In genomic region chr2:18055016-18055928, GRCm38 (mm10) we compare ENCODE assay signal across 7 mouse cellular contexts. TPM values are rescaled to one million over a fixed set of nuclear protein-coding genes. Genes with fewer than 3 reads are reported as not detected.
DNase-seq lines count a peak whose midpoint lies in the region; ATAC-seq and TF ChIP-seq lines count a peak whose summit lies in the region.

TSS of gene Mllt10 (plus strand) at chr2:18055237.

- peak within 1 kb of the TSS; percentile 75 for H3K9ac ChIP-seq in midbrain, embryonic 15.5 days

- 8% methylated on average over 20 of the region's 20 CpGs for WGBS in midbrain, embryonic 15.5 days

- peaks cover 37% of the 10 kb centered on the region for H3K4me1 ChIP-seq in E14TG2a.4 (replicated peaks; ENCODE audit: low read depth, low read length)
- H3K4me1 ChIP-seq in midbrain, embryonic 15.5 days: peaks cover 33% of the 10 kb centered on the region

- in situ Hi-C loops in Patski (cut with MboI; ENCODE audit: low pct_unique_long_range_greater_than_20kb): loop anchor here (10.0 kb wide), 2 partner anchors 620 to 710 kb away; partner anchors contain the start of genes Bmi1 and Commd3

- intact Hi-C loops in heart, postnatal 10 days (cut with DNase I): loop anchor here (1.0 kb wide), 1 partner anchor 26 kb away; no protein-coding TSS in a partner anchor

- no peaks in the 10 kb centered on the region for H3K9me3 ChIP-seq in E14TG2a.4 (ENCODE audit: low read length)
- no peaks in the 10 kb centered on the region for H3K9me3 ChIP-seq in midbrain, embryonic 15.5 days

- POLR2A ChIA-PET in Patski (lab: Charles Lee): interaction anchor here (2.6 kb wide), 1 partner anchor 26 kb away, joined by 18 read pairs; no protein-coding TSS in a partner anchor

- H3K27me3 ChIP-seq in E14TG2a.4 (ENCODE audit: insufficient read depth, low read length): peaks cover 21% of the 10 kb centered on the region
- no peaks in the 10 kb centered on the region for H3K27me3 ChIP-seq in Patski
- H3K27me3 ChIP-seq in midbrain, embryonic 15.5 days (replicated peaks): no peaks in the 10 kb centered on the region

- CTCF ChIA-PET in Patski (lab: Charles Lee): no interaction called here

- H3K36me3 ChIP-seq in E14TG2a.4 (ENCODE audit: insufficient read depth, low read length): no peaks in the 10 kb centered on the region
- H3K36me3 ChIP-seq in midbrain, embryonic 15.5 days (replicated peaks): no peaks in the 10 kb centered on the region

- no peak for ATAC-seq in Patski
- ATAC-seq in erythroid progenitor cell, adult 5-6 weeks (replicated peaks; ENCODE audit: low FRiP score, poor library complexity, severe bottlenecking): no peak
- no peak for ATAC-seq in midbrain, embryonic 15.5 days (replicated peaks)

- no peak for DNase-seq in Patski (ENCODE audit: low read depth, low spot score)
- peak; percentile 57 to 61 for DNase-seq in heart, postnatal 10 days
- no peak for DNase-seq in layer of hippocampus, postnatal 25 days (ENCODE audit: extremely low spot score in 1 of 2, low spot score in 1 of 2)
- no peak for DNase-seq in thymus, postnatal 14 days

- TF ChIP-seq CTCF in E14TG2a.4 (conservative IDR thresholded peaks at IDR 0.05; ENCODE audit: low read length) (no peak), Patski (IDR thresholded peaks at IDR 0.05) (no peak)

- peak within 1 kb of the TSS; percentile 83 for H3K4me3 ChIP-seq in E14TG2a.4 (replicated peaks; ENCODE audit: low read length)
- H3K4me3 ChIP-seq in midbrain, embryonic 15.5 days: peak within 1 kb of the TSS; percentile 76

- peak within 1 kb of the TSS; percentile 99 for H3K27ac ChIP-seq in midbrain, embryonic 15.5 days

- peak within 1 kb of the TSS; percentile 79 for H3K4me2 ChIP-seq in midbrain, embryonic 15.5 days

RNA-seq across cellular contexts. Expression of gene Mllt10, which starts in this region (rescaled TPM):
- polyA plus RNA-seq in Patski (2021): 28.5 TPM
- 122 and 125 TPM in 2 replicates for total RNA-seq in erythroid progenitor cell, adult 5-6 weeks (2015; ENCODE audit: low replicate concordance)
- total RNA-seq in erythroid progenitor cell, adult 5-6 weeks (2017; ENCODE audit: low replicate concordance): 77.9 and 98.0 TPM in 2 replicates
- total RNA-seq in heart, postnatal 10 days (2021): 10 to 100 TPM; 40.6 to 43.1 TPM
- total RNA-seq in layer of hippocampus, postnatal 25 days (2021): 10 to 100 TPM; 53.0 to 58.9 TPM
- polyA plus RNA-seq in midbrain, embryonic 15.5 days (2015; fragmentation: Nextera tagmentation; extraction: Ambion mirVana): 49.9 and 53.1 TPM in 2 replicates

Comparison
In these comparisons a context has a peak if more than half of its experiments do, and no peak if none do; other contexts are left out.
1. DNase-seq: peak in heart, postnatal 10 days (2 of 2); none in Patski (single experiment), layer of hippocampus, postnatal 25 days (0 of 2) and thymus, postnatal 14 days (single experiment).